Mouse (Mus musculus): Measurements from ENCODE around the gene Chd5.

Chd5 gene

GRCm38 (mm10) chr4:152318517-152319234, 19.8 kb upstream of the Chd5 start, which contains the start of gene Rnf207:
Rnf207 (minus strand) TSS chr4:152318993.
- DNase-seq: peak; percentile 56

GRCm38 (mm10) chr4:152321464-152321863, 17.0 kb upstream of the Chd5 start:
- no peak for DNase-seq

DNA sequence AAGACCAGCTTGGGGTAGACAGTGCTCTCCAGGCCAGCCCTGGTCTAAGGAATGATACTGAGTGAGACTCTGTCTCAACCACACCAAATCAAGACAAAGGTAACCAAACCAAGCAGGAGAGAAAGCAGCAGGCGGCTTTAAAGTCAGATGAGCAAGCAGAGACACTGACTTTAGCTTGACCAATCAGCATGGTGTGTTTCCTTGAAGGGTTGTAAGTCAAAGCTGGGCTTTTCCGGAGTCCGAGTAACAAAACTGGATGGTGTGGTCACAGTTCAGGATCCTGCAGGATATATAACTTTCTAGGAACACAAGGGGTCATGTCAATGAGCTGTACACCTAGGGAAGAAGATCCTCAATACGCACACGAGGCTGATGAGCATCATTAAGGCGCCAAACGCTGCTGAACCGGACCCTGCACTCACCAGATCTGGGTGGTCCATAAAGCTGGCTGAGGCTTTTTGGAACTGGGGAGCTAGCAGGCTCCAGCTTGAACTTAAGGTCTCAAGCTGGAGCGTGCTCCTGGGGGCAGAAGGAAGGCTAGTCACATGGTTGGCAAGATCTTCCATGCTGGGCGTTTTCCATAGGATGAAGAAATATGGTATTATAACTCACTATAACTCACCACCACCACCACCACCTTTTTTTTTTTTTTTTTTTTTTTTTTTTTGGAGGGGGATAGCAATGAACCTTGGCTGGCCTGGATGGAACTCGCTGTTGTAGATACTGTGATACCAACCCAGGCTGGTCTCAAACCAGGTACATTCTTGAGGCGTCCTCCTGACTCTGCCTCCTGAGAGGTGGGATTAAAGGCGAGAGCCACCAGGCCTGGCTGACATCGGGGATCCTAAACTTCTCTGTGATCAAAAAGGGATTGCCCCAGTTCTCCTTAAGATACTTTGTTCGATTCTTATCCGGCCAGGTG, 13.5 kb upstream of the Chd5 start:
- DNase-seq: no peak

DNA sequence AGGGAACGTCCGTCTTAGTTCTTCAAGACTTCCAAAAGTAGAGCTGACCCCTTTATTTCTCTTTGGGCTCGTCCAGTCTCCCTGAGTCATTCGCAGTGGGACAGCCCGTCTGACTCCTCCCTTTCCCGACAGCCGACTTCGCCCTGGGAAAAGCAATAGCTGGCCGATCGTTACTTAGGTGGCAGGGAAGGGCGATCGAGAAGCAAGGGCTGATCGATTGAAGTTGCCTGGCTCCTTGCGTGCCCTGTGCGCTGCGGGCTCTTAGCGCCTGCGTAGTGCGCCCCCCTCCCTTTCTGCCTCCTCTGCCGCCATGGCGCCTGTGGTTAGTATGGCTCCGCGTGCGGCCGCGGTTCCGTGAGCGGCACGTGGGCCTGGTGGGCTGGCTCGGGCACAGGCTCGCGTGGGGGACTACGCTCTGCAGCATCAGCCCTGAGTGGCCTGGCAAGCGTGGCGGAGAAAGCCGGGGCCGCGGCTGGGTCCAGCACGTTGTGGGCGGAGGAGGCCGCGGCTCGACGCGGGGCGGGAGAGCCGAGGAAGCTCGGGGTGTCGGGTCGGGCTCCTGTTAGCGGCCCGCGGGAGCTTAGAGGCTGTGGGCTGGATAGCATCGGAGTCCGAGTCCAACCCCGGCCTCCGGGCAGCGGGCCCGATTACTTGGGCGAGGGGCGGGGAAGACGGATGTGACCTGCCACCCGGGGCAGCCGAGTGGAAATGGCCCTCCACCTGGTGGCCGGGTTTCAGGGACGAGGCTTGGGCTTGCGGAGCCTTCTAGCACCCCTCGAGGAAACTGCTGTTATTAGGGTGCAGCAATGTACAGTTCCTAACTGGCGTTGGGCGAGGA, 12.7 kb upstream of the Chd5 start, which contains the start of gene Rpl22:
Gene Rpl22, plus strand, starts transcription at position 169 of the 838 bp plus-strand sequence.
- peak; percentile 92 for DNase-seq

GRCm38 (mm10) chr4:152326543-152326942, 11.9 kb upstream of the Chd5 start:
- DNase-seq: no peak

GRCm38 (mm10) chr4:152328691-152329090, 9.8 kb upstream of the Chd5 start:
- DNase-seq: peak; percentile 45

DNA sequence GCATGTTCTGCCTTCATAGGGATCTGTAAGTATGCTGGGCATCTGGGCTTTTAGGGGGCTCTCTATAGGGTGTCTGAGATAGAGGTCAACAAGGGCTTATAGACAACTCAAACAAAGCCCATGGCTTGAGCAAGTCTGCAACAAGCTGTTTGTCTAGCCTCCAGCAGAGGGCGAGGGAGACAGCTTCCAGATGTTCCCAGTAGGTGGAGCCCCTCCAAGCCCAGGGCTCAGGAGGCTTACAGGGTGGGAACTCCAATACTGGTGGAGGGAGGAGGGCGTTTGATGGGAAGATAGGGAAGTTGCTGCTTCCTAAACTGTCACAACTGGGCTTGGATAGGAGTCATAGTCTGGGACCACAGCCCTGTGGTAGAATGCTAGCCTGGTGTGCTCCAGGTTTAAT, 5.5 kb upstream of the Chd5 start:
- no peak for DNase-seq

DNA sequence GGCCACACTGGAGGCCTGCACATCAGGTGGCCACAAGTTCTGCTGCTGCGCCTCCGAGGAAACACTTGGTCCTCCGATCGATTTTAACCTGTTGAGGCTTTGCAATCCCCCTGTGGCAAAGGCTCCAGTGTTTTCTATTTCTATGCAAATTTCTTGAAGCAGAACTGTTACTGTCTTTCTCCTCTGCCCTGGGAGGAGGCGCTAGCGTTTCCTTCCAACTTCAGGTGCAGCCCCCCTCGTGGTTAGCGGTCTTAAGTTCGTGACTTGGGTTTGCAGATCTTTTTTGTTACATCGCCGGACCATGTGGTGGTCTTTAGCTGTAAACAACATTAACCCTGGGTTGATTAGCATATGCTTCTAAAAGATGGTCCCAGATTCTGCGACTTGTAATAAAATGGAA, 4.9 kb upstream of the Chd5 start:
- DNase-seq: no peak

DNA sequence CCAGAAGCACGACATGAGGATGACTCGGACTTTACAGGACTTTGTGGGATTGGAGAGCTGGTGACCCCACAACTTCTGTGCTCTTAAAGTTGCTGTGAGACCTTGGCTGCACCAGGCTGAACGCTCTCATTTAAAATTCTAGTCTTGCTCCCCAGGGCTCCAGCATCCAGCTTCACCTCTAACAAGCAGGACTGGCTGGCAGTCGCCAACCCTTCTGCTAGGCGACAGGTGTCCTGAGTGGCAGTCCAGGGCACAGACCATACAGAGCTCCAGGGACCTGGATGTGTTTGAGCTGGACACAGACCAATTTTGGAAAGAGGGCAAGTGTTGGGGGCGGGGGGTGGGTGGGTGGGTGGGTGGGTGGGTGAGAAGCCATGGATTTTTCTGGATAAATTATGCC, 679 bp upstream of the Chd5 start:
- DNase-seq: no peak

GRCm38 (mm10) chr4:152339293-152339790, 891 bp downstream of the Chd5 start:
- peak; percentile 35 for DNase-seq

DNA sequence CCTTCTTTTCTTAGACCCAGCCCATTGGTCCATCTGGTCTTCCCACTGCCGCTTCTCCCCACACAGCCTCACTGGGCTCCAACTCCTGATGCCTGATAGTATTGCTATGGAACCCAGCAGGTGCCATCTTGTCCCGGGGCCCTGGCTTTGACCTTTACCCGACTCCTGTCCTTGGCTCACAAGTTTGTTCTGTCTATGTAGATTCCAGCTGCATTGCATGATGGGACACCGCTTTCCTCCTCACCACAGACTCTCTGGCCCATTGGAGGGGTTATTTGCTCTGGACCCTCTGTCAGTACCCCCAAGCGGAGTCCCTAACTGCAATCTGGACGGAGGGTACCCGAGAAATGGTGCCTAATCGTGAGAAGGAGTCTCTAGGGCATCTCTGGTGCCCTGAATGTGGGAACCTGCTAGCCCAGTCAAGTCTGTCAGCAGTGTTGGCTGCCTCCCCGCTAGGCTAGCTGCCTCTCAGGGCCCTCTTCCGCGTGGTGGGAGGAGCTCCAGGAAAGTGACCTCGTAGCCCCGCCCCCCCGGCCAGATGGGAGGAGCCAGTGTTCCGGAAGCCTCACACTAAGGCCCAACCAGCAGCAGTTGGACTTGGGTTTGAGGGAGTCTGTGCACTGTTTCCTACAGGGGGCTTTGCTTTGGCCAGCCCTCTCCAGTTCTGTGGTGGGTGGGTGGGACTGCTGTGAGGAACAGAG, 2.3 kb downstream of the Chd5 start:
- DNase-seq: no peak

DNA sequence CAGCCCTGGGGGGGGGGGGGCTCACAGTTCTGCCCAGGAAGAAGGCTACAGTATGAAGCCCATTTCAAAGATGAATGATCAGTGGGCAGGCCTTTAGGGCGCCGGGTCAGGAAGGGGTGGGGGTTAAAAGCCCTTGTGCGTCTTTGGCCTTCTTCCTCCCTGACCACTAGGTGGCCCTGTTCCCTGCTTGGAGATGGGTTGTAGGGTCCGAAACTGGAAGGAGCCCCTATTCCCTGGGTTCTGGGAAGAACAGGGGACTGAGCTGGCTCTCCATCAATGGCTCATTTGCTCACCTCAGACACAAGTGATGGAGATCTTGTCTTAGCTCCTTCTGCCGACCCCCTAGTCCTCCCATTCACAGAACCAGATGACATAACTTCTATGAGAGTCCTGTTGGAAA, 4.8 kb downstream of the Chd5 start:
- DNase-seq: no peak

DNA sequence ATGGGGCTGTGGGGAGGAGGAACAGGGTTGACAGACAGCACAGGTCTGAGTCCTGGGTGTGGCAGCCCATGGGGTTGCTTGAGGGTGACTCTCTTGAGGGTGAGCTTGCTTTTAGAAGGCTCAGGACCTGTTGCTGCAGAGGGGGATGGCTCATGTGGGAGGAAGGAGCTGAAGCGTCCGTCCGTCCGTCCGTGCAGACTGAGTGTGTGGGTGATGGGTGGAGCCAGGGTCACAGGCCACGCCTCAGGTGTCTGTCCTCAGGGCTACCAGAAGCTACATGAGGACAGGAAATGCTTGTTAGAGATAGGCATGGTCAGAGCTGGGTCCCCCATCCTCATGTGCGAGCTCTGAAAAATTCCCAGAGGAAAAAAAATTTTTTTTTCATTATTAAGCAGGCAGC, 6.2 kb downstream of the Chd5 start:
- DNase-seq: no peak

GRCm38 (mm10) chr4:152345120-152345889, 6.9 kb downstream of the Chd5 start:
- DNase-seq: no peak

- no peak for DNase-seq
Observed at GRCm38 (mm10) chr4:152349837-152350381, 11.5 kb downstream of the Chd5 start.

DNA sequence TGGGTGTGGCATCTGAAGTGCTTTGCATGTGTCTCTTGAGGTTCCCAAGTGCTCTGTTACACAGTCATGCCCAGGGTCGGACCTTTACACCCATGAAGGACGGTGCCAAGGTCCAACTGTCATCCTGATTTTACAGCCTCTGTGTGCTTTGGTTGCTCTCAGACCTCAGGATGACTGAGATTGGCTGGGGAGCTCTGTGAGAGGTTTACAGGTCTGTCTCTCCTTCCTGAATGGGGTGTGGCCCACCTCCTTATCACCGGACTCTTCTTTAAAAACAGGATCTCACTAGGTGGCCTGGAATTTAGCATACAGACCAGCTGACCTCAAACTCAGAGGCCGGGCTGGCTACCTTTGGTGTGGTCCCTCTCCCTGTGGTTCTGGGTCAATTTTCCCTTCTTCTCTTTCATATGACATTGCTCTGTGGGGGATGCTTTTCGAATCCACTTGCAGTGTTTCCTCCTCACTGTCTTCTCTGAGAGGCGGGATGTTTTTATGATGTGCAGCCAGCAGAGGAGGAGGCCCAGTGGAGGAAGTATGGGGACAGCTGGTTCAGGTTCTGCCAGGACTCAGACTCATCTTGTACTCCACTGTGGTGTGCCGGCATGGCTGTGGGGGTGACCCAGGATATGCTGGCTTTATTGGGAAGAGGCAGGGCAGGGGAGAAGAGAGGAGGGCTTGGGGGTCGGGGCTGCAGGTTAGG, 12.4 kb downstream of the Chd5 start:
- DNase-seq: no peak

GRCm38 (mm10) chr4:152351422-152352305, 13.2 kb downstream of the Chd5 start:
- DNase-seq: no peak

- DNase-seq: no peak
Observed at GRCm38 (mm10) chr4:152353886-152354637, 15.6 kb downstream of the Chd5 start.

- no peak for DNase-seq
Observed at GRCm38 (mm10) chr4:152355672-152356071, 17.2 kb downstream of the Chd5 start.
